Mouse (Mus musculus) lung, postnatal 0 days (tissue): ENCODE results near the gene Eif1ad.
A peak's percentile ranks its signal among the peaks of the same experiment; 100 is the strongest.

Experiments used
- CTCF ChIP-seq: IDR thresholded peaks from 2 replicates; pipeline ENCODE4 v1.5.1; 2016; ENCODE audit warnings: antibody characterized with exemption, mild to moderate bottlenecking
- EP300 ChIP-seq: IDR thresholded peaks from 2 replicates; pipeline ENCODE4 v1.6.1; 2016; ENCODE audit warnings: antibody characterized with exemption, mild to moderate bottlenecking, control low read depth

DNA sequence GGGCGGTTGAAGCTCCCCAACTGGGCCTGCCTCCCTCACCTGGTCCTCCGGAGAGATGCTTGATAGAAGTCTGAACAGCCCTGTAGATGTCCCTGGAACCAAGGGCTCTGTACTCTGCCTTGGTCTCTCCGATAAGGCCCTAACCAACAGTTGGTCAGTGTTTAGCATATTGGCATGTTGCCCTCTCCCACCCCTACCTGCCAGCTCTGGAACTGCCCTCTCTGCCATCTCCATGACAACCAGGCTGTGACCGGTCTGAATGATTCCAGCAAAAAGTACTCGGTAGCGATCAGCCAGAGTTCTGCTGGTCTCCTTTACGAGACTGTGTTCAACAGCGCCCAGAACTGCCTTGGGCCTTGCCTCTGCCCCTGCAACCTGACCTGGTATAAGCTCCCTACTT is 35.8 kb downstream of the Eif1ad start, which contains the start of gene Tsga10ip:
- TF ChIP-seq CTCF (peak; percentile 25), EP300 (no peak)
